Mouse (Mus musculus): Measurements from ENCODE around the gene Cabp5.
"Not testable (repeated sequence)": the region's sequence is repeated elsewhere in the genome, so short reads cannot be mapped to it uniquely, and the experiment has no call there.

GRCm38 (mm10) chr7:13450541-13450940 lies 52.6 kb downstream of the Cabp5 start, which contains the start of gene Bsph1:
- TF ChIP-seq GATA1, TAL1 (IDR thresholded peaks at IDR 0.05; ENCODE audit: low read length): not testable (repeated sequence)

All from erythroblast, embryonic 14.5 days (primary cell).